Mouse (Mus musculus) lung, adult 10 weeks (tissue): ENCODE results near the gene Tbc1d15. TPM values are rescaled to one million over a fixed set of nuclear protein-coding genes. Genes with fewer than 3 reads are reported as not detected.

Experiments used
- polyA plus RNA-seq: library from polyadenylated mRNA; stranded (reverse); fragments of 350-450 nt; fragmentation: Illumina TruSeq; extraction: RNeasy Lipid Tissue Mini Kit (QIAGEN cat#74804); gene quantifications from one replicate; pipeline ENCODE4 v1.2.3, GENCODE M21; 2014; ENCODE audit warnings: low read depth, low replicate concordance; ENCODE audit not compliant: insufficient read depth

Gene Tbc1d15
- 18.0 TPM for polyA plus RNA-seq

DNA sequence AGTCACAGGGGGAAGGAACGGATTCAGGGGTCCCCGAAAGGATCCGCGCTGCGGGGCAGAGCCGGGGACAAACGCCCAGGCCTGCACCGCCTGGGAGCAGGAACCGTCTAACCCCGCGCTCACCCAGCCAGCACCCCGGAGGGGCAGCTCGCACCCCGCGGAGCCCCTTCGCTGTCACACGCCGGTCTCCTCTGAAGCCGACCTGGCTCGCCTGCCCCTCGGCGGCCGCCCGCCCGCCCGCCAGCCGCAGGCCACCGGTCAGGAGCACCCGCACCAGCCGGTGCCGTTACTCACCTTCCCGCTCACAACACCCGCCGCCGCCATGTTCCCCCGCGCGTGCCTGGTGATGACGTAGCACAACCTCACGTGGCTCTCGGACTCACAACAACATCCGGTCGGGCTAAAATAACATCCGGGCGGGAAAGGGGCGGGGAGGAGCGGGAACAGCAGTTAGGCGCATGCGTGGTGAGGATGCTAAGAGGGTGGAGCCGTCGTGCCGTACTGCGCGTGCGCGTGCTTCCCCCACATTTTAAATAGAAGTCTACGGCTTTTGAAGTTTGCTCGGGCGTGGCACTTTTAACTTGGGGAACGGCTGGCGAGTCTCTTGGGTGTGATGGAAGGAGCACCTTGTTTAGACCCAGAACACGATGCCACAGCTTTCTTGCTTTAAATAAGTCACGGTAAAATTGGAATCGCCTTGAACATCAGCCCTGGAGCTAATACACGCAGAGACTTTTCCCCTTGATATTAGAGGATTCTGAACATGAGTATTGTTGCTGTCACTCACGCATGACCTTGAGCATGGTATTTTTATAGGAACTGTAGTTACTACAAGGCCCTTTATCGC lies at the start of gene Tbc1d15:
Gene Tbc1d15 (minus strand): TSS at position 380 of the 847 bp plus-strand sequence.

GRCm38 (mm10) chr10:115184697-115185096 lies 66.6 kb downstream of the Tbc1d15 start, which contains the start of gene Tph2:
TSS of gene Tph2 (minus strand) at chr10:115185022.

Other genes starting within 250 kb of the Tbc1d15 start
- gene Tph2, start 66.4 kb downstream of the Tbc1d15 start, polyA plus RNA-seq = not detected
- 27.7 TPM for gene Rab21, start 64.1 kb upstream of the Tbc1d15 start, polyA plus RNA-seq
- gene Tmem19, start 111.0 kb upstream of the Tbc1d15 start, polyA plus RNA-seq = 12.6 TPM
- 5.3 TPM for gene Thap2, start 133.0 kb upstream of the Tbc1d15 start, polyA plus RNA-seq
- gene Zfc3h1, start 133.5 kb upstream of the Tbc1d15 start, polyA plus RNA-seq = 19.7 TPM